Mouse (Mus musculus): ENCODE results near the gene Hck.

DNA sequence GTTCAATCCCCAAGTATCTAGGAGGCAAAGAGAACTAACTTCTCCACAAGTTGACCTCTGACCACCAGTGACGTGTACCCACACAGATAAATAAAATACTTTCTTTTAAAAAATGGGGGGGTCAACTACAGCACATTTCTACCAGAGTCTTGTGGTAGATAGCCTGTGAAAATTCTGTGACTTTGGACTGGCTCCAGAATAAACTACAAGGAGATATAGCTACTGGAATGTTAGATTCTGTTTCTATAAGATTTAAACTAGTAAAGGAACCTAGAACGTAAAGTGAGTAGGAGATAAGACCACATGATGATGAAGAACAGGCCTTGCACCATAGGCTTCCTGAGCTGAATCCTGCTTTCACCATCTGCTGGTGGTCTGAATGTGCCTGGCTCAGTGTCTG lies 79.6 kb downstream of the Hck start:
- TF ChIP-seq POLR2A (IDR thresholded peaks at IDR 0.05; ENCODE audit: insufficient read depth, low read length): no peak
- no peak for TF ChIP-seq EP300 (IDR thresholded peaks at IDR 0.05; ENCODE audit: insufficient read depth, low read depth, low read length)
